Mouse (Mus musculus): Measurements from ENCODE around the gene Nbea. TPM values are rescaled to one million over a fixed set of nuclear protein-coding genes. Genes with fewer than 3 reads are reported as not detected.

Nbea gene
- polyA plus RNA-seq, 1 experiment from 2014 or later = 7.5 TPM

DNA sequence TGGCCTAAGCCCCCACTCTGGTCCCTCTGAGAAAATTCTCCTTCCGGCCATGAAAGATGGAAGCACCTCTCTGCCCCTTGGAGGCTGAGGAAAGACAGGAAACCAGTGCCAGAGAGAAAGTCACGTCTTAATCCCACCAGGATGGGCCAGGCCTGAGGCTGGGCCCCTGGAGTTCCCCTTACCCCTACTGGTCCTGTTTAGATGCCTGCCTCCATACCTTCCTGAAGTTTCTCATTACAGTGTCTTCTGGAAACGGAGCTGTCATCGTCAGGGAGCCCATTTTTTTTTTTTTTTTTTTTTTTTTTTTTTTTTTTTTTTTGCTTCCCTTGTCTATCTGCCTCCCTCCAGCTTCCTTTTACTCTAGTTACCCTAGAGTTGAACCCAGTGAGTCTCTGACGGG, 571.5 kb downstream of the Nbea start:
- Histone ChIP-seq H3K4me1 (no peaks in the 10 kb centered on the region), H3K27ac (replicated peaks) (no peak overlapping the region), H3K9me3 (no peaks in the 10 kb centered on the region), H3K36me3 (no peaks in the 10 kb centered on the region), H3K27me3 (replicated peaks) (no peaks in the 10 kb centered on the region), H3K4me3 (no peak overlapping the region), H3K4me2 (no peak overlapping the region), H3K9ac (no peak overlapping the region)
- no peak for ATAC-seq (ENCODE audit: extremely low read depth, insufficient number of reproducible peaks, low FRiP score, low TSS enrichment)
- WGBS = 65% methylated on average over 5 of the region's 5 CpGs

DNA sequence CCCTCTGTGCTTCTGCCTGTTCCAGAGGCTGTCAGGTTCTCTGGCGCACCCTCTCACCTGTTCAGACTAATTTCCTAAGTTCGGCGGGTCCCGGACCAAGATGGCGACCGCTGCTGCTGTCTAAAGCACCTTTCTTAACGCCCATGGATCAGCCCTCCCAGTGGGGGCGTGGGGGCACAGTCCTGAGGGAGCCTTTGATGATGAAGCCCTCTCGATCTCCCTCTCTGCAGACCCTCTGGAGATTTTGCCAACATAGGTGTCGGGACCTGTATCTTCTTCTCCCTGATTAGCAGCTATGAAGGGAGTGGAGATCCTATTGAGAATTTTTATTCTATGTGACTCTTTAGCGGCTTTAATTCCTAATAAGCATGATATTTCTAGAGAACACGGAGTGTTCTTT, 573.3 kb downstream of the Nbea start:
- H3K4me3 ChIP-seq = no peak overlapping the region
- H3K4me1 ChIP-seq = no peaks in the 10 kb centered on the region
- H3K36me3 ChIP-seq = no peaks in the 10 kb centered on the region
- ATAC-seq (ENCODE audit: extremely low read depth, insufficient number of reproducible peaks, low FRiP score, low TSS enrichment) = no peak
- H3K9me3 ChIP-seq = no peaks in the 10 kb centered on the region
- no peak overlapping the region for H3K27ac ChIP-seq (replicated peaks)
- 89% methylated on average over 11 of the region's 12 CpGs for WGBS
- H3K9ac ChIP-seq = no peak overlapping the region
- no peaks in the 10 kb centered on the region for H3K27me3 ChIP-seq (replicated peaks)
- H3K4me2 ChIP-seq = no peak overlapping the region

DNA sequence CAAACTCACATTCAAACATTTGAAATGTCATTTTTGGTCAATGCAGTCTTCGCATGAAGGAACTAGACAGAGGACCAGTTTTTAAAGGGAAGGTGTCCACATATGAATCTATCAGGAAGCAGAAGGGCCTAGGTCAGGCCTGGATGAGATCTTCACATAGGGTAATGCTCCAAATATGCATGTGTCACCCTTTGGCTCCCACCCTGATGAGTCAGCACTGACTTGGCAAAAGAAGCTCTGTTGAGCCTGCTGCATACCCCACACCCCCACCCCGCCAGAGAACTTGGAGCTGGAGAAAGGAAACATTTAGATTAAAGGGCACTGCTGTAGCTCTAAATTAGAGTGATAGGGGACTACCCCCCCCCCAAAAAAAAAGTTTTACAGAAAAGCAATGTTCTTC, 583.2 kb downstream of the Nbea start:
- H3K36me3 ChIP-seq = no peaks in the 10 kb centered on the region
- 51% methylated on average over 2 of the region's 2 CpGs for WGBS
- H3K9ac ChIP-seq = no peak overlapping the region
- H3K4me1 ChIP-seq = peaks cover 9% of the 10 kb centered on the region
- H3K4me3 ChIP-seq = no peak overlapping the region
- H3K9me3 ChIP-seq = no peaks in the 10 kb centered on the region
- no peak overlapping the region for H3K4me2 ChIP-seq
- no peak overlapping the region for H3K27ac ChIP-seq (replicated peaks)
- no peak; the same call in 1 of the 2 replicates for ATAC-seq (ENCODE audit: extremely low read depth, insufficient number of reproducible peaks, low FRiP score, low TSS enrichment)
- H3K27me3 ChIP-seq (replicated peaks) = no peaks in the 10 kb centered on the region

DNA sequence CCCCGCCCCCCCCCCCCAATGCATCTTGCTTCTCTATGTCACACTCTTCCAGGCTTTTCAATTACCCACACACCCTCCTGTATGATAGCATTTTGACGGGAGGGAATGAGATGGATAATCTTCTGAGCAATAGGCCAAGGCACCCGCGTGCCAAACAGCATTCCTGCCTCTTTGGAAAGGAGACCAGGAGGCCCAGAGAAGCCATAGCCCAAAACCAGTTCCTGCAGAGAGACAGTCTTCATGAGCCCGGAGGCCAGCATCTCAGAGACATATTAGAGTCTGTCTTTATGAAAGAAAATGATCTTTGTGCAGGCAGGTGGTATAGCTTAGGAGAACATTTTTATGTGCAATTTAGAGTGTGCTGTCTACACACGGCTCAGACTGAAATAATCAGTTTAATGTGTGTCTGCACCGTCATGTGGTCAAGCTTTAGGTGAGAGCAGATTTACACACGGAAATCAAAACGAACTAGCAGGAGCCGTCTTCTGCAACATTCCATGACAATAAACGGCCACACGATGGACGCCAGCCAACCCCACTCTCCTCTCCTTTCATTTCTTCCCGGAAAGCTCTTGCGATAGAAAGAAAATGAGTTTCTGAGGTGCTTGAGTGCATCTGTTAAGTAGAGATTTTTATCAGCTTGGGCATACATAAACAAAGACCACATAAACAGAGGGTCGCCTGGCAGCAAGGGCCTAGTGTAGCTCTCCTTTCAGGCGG, 584.0 kb downstream of the Nbea start:
- WGBS = 55% methylated on average over 17 of the region's 17 CpGs
- ATAC-seq (ENCODE audit: extremely low read depth, insufficient number of reproducible peaks, low FRiP score, low TSS enrichment) = no peak
- H3K4me1 ChIP-seq = peaks cover 9% of the 10 kb centered on the region
- no peaks in the 10 kb centered on the region for H3K9me3 ChIP-seq
- no peak overlapping the region for H3K9ac ChIP-seq
- H3K27me3 ChIP-seq (replicated peaks) = no peaks in the 10 kb centered on the region
- no peaks in the 10 kb centered on the region for H3K36me3 ChIP-seq
- no peak overlapping the region for H3K4me3 ChIP-seq
- H3K27ac ChIP-seq (replicated peaks) = no peak overlapping the region
- H3K4me2 ChIP-seq = no peak overlapping the region

DNA sequence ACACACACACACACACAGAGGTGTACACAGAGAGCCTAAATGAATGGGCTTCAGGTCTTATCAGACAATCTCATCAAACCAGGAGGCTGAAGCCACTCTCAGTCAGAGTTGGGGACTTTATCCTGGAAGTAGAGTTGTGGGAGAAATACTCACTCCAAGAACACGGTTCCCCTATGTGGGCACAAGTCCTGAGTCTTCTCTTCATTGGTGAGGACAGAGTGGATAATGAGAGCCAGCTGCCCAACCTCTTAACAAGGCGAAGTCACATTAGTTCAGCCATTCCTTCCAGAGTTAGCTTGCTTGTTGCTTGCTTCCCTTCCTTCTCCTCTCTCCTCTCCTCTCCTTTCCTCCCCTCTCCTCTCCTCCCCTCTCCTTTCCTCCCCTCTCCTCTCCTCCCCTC, 584.8 kb downstream of the Nbea start:
- no peak overlapping the region for H3K9ac ChIP-seq
- no peak overlapping the region for H3K4me2 ChIP-seq
- H3K27ac ChIP-seq (replicated peaks) = no peak overlapping the region
- ATAC-seq (ENCODE audit: extremely low read depth, insufficient number of reproducible peaks, low FRiP score, low TSS enrichment) = no peak
- 50% methylated on average over 2 of the region's 2 CpGs for WGBS
- H3K4me3 ChIP-seq = no peak overlapping the region
- no peaks in the 10 kb centered on the region for H3K27me3 ChIP-seq (replicated peaks)
- H3K9me3 ChIP-seq = no peaks in the 10 kb centered on the region
- H3K36me3 ChIP-seq = no peaks in the 10 kb centered on the region
- peaks cover 9% of the 10 kb centered on the region for H3K4me1 ChIP-seq

DNA sequence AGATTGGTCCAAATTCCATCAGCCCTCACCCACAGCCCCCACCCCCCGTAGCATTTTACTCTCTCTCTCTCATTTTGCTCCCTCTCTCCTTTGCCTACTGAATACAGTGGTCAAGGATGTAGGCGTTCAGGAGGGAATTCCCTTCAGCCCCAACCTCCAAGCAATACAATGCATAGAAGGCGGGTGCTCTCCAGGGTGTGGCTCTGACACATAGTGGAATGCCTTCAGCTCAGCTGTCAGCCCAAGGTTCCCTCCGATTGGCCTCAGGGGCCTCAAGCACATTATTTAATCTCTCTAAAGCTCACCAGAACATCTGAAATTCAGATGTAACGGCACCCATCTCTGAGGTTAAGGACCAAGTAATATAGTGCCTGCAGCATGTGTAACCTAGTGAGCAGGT, 590.2 kb downstream of the Nbea start:
- no peaks in the 10 kb centered on the region for H3K27me3 ChIP-seq (replicated peaks)
- no peak overlapping the region for H3K4me3 ChIP-seq
- H3K4me2 ChIP-seq = no peak overlapping the region
- no peak for ATAC-seq (ENCODE audit: extremely low read depth, insufficient number of reproducible peaks, low FRiP score, low TSS enrichment)
- no peak overlapping the region for H3K9ac ChIP-seq
- H3K9me3 ChIP-seq = no peaks in the 10 kb centered on the region
- no peak overlapping the region for H3K27ac ChIP-seq (replicated peaks)
- H3K4me1 ChIP-seq = peaks cover 3% of the 10 kb centered on the region
- 77% methylated on average over 5 of the region's 5 CpGs for WGBS
- no peaks in the 10 kb centered on the region for H3K36me3 ChIP-seq

DNA sequence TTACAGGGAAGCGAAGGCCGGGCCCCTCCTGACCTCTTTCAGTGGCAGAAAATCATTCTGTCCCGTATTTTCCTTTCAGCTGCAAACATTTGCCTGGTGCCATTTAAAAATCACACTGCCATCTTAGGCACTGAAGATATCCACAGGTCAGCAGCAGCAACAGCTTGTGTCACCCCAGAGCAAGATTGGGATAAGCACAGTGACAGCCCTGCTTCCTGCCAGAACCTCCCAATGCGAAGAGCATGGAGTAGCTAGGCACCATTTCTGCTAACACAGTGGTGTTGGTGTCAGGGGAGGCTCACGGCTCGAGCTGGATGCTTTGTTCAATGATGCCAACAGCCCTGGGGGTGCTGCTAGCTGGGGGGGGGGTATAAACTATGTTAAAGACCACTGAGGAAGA, 592.8 kb downstream of the Nbea start:
- peaks cover 10% of the 10 kb centered on the region for H3K4me1 ChIP-seq

DNA sequence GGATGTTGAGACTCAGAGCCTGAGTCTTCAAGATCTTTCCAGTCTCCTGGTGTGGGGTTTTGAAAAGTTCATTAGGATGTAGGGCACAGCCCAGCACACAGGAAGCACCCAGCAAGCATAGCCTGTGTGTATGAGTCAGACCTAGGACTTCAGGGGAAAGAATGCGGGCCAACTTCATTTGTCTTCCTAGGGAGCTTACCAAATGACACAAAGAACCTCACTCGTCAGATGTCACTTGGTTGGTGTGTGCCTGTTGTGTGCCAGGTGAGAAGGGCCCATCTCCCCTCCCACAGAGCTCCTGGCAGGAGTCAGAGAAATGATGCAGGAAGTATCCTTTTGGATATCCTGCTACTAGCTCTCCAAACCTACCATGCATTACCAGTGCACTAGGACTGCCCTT, 593.2 kb downstream of the Nbea start:
- Histone ChIP-seq H3K9ac (no peak overlapping the region), H3K27me3 (replicated peaks) (no peaks in the 10 kb centered on the region), H3K9me3 (no peaks in the 10 kb centered on the region), H3K36me3 (no peaks in the 10 kb centered on the region), H3K27ac (replicated peaks) (no peak overlapping the region), H3K4me3 (no peak overlapping the region), H3K4me2 (no peak overlapping the region), H3K4me1 (peaks cover 10% of the 10 kb centered on the region)
- 60% methylated on average over 2 of the region's 2 CpGs for WGBS
- no peak for ATAC-seq (ENCODE audit: extremely low read depth, insufficient number of reproducible peaks, low FRiP score, low TSS enrichment)

More for the DNA sequence above, 592.8 kb downstream of the Nbea start:
- H3K4me3 ChIP-seq = no peak overlapping the region
- 59% methylated on average over 6 of the region's 6 CpGs for WGBS
- ATAC-seq (ENCODE audit: extremely low read depth, insufficient number of reproducible peaks, low FRiP score, low TSS enrichment) = no peak
- no peaks in the 10 kb centered on the region for H3K9me3 ChIP-seq
- H3K4me2 ChIP-seq = no peak overlapping the region
- H3K27me3 ChIP-seq (replicated peaks) = no peaks in the 10 kb centered on the region
- H3K9ac ChIP-seq = no peak overlapping the region
- no peak overlapping the region for H3K27ac ChIP-seq (replicated peaks)
- no peaks in the 10 kb centered on the region for H3K36me3 ChIP-seq

DNA sequence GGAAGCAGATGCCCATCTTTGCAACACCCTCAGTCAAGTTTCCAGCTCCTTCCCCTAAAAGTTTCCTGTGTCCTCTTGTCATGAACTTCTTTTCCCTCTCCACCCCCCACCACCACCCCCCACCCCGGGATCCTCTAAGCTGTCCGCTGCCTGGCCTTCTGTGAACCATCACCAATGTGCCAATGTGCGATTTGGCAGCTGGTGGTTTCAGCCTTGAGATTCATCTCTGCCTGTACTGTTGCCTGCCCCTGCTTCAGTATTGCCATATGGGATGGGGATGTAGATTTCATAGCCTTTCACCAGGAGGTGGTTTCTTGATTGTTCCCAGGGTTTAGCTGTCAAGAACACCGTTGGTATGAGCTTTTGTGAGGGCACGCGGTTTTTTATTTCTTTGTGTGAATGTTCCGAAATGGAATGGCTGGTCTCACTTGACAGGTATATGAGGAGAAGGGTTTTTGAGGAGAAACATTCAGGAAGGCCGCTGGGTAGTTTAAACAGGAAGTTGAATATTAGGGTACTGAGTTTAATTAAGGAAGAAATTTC, 594.0 kb downstream of the Nbea start:
- no peak for ATAC-seq (ENCODE audit: extremely low read depth, insufficient number of reproducible peaks, low FRiP score, low TSS enrichment)
- H3K4me1 ChIP-seq = peaks cover 10% of the 10 kb centered on the region
- no peak overlapping the region for H3K27ac ChIP-seq (replicated peaks)
- no peaks in the 10 kb centered on the region for H3K9me3 ChIP-seq
- no peaks in the 10 kb centered on the region for H3K36me3 ChIP-seq
- no peak overlapping the region for H3K9ac ChIP-seq
- 76% methylated on average over 8 of the region's 8 CpGs for WGBS
- H3K27me3 ChIP-seq (replicated peaks) = no peaks in the 10 kb centered on the region
- H3K4me2 ChIP-seq = no peak overlapping the region
- no peak overlapping the region for H3K4me3 ChIP-seq

DNA sequence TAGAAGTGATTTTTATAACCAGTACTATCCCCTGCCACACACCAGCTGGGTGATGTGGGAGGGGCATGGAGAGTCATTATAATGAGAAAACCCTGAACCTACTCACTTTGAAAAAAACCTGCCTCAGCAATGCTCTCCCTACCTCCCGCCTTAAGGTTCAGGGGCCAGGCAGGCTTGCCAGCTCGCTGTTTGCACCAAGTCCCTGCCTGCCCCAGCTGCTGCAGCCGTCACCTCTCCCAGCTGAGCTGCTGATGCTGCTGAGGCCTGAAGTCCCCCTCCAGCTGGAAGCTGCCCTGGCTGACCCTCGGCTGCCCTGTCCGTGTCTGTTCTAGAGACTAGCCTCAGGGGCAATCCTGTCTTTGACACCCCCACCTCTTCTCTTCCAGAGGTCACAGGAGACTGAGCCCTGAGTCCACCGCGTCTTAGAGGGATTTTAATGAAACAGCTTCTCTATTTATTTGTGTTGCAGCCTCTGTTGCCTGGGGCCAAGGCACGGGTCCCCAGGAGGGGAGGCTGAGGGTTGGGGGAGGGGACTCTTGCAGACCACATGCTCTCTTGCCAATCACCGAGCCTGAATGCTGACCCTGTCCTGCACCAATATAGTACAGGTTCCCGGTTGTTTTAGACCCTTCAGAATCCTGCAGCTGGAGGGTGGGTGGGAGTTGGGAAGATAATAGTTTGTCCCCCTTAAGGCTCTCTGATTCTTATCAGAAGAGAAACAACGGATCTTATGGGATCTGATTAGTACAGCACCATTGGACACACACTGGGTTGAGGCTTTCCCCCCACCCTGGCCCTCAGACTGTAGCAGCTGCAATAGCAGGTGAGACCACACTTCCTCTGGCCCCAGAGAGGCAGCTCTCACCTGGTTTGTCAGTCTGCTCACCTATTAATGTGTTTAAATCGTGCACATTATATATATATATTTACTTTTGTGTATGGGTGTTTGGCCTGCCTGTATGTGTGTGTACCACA, 595.2 kb downstream of the Nbea start:
- Histone ChIP-seq H3K4me1 (peaks cover 10% of the 10 kb centered on the region), H3K9ac (no peak overlapping the region; the same call in 1 of the 2 replicates), H3K27me3 (replicated peaks) (no peaks in the 10 kb centered on the region), H3K27ac (replicated peaks) (no peak overlapping the region), H3K4me2 (no peak overlapping the region), H3K36me3 (no peaks in the 10 kb centered on the region), H3K9me3 (no peaks in the 10 kb centered on the region), H3K4me3 (no peak overlapping the region)
- 17% methylated on average over 12 of the region's 12 CpGs for WGBS
- no peak for ATAC-seq (ENCODE audit: extremely low read depth, insufficient number of reproducible peaks, low FRiP score, low TSS enrichment)

DNA sequence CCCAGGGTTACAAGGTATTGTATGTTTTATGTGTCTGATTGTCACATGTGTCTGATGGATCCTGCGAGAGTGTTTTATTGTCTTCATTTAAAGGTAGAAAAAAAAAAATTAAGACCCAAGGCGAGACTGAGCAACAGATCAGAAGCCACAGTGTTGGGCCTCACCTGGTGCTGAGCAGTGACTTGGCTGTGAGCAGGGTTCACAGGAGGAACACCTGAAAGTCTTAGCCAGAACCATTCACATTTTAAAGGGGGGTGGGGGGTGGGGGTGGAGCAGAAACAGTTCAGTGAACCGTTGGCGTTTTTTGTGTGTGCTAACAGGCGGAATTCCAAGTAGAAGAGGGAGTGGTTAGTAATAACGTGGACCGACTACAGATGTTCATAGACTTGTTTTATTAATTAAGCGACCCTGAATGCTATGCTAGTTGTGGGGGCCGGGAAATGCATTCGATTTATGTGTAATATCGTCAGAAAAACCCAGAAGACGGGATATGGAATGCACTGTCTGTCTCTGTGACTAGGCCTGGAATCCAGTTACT, 596.0 kb downstream of the Nbea start:
- no peak overlapping the region for H3K4me2 ChIP-seq
- no peaks in the 10 kb centered on the region for H3K27me3 ChIP-seq (replicated peaks)
- no peaks in the 10 kb centered on the region for H3K36me3 ChIP-seq
- no peaks in the 10 kb centered on the region for H3K9me3 ChIP-seq
- 54% methylated on average over 12 of the region's 12 CpGs for WGBS
- no peak overlapping the region for H3K9ac ChIP-seq
- no peak for ATAC-seq (ENCODE audit: extremely low read depth, insufficient number of reproducible peaks, low FRiP score, low TSS enrichment)
- no peak overlapping the region for H3K27ac ChIP-seq (replicated peaks)
- peaks cover 10% of the 10 kb centered on the region for H3K4me1 ChIP-seq
- H3K4me3 ChIP-seq = no peak overlapping the region
